Mouse (Mus musculus) heart, embryonic 11.5 days (tissue): ENCODE results near the gene Kiz. TPM values are rescaled to one million over a fixed set of nuclear protein-coding genes. Genes with fewer than 3 reads are reported as not detected.

Experiments
- ATAC-seq: fragments of 200-750 bp; cut with Nextera tagmentation; replicated peaks from 2 replicates; pipeline ENCODE4 v1.8.0; 2017; ENCODE audit warnings: moderate library complexity; ENCODE audit not compliant: insufficient number of reproducible peaks, low FRiP score, low TSS enrichment
- H3K27ac ChIP-seq: fragments of 300-500 bp; sonication (generic); 2 replicates; pipeline ENCODE4 v1.5.1; 2014; ENCODE audit warnings: mild to moderate bottlenecking, low read depth, low read length
- H3K27me3 ChIP-seq: fragments of 300-500 bp; sonication (generic); 2 replicates; pipeline ENCODE4 v1.6.1; 2014; ENCODE audit warnings: mild to moderate bottlenecking, low read length, mixed read lengths; ENCODE audit not compliant: control insufficient read depth, insufficient read depth
- H3K36me3 ChIP-seq: fragments of 300-500 bp; sonication (generic); 2 replicates; pipeline ENCODE4 v1.6.1; 2014; ENCODE audit warnings: mild to moderate bottlenecking, low read length, moderate library complexity, mixed read lengths; ENCODE audit not compliant: control insufficient read depth, insufficient read depth
- H3K4me1 ChIP-seq: fragments of 300-500 bp; sonication (generic); 2 replicates; pipeline ENCODE4 v1.6.1; 2014; ENCODE audit warnings: low read length; ENCODE audit not compliant: control insufficient read depth, insufficient read depth
- H3K4me2 ChIP-seq: fragments of 300-500 bp; sonication (generic); 2 replicates; pipeline ENCODE4 v1.6.1; 2014; ENCODE audit warnings: mild to moderate bottlenecking, moderate library complexity
- H3K4me3 ChIP-seq: fragments of 300-500 bp; sonication (generic); 2 replicates; pipeline ENCODE4 v1.5.1; 2014; ENCODE audit warnings: low read depth, low read length
- H3K9ac ChIP-seq: fragments of 300-500 bp; sonication (generic); 2 replicates; pipeline ENCODE4 v1.6.1; 2014; ENCODE audit warnings: mild to moderate bottlenecking, low read depth, low read length, moderate library complexity
- H3K9me3 ChIP-seq: fragments of 300-500 bp; sonication (generic); replicated peaks from 2 replicates; pipeline ENCODE4 v1.6.1; 2016; ENCODE audit warnings: low read length; ENCODE audit not compliant: control insufficient read depth
- WGBS: fragments of 180-500 bp; shearing (Covaris S2); extraction: QIAGEN DNeasy Blood & Tissue Kit; methylation state at CpG from one replicate; pipeline ENCODE4 v1.1.7; 2014; ENCODE audit not compliant: insufficient replicate concordance; 5-methylcytosine and 5-hydroxymethylcytosine counted together
- polyA plus RNA-seq: library from polyadenylated mRNA; unstranded; fragments of >200 nt; fragmentation: Nextera tagmentation; extraction: Ambion mirVana; gene quantifications from 2 replicates; pipeline ENCODE4 v1.2.1, GENCODE M21; 2014

The Kiz gene
- polyA plus RNA-seq, result 20.9 and 22.1 TPM in 2 replicates

- under 1% methylated on average over 26 of the region's 32 CpGs for WGBS
- H3K4me3 ChIP-seq, result peak within 1 kb of the TSS; percentile 65
- peak within 1 kb of the TSS; percentile 82 for H3K9ac ChIP-seq
- ATAC-seq, result peak; percentile 99
- H3K4me2 ChIP-seq, result peak within 1 kb of the TSS; percentile 80
- H3K27ac ChIP-seq, result peak within 1 kb of the TSS; percentile 65
- no peaks in the 10 kb centered on the region for H3K36me3 ChIP-seq
- no peaks in the 10 kb centered on the region for H3K27me3 ChIP-seq
- H3K9me3 ChIP-seq, result no peaks in the 10 kb centered on the region
- no peaks in the 10 kb centered on the region for H3K4me1 ChIP-seq
These were observed at the start of gene Kiz for GRCm38 (mm10) chr2:146855599-146856039. TSS of gene Kiz (plus strand) at chr2:146855864.

- H3K4me3 ChIP-seq, result no peak overlapping the region
- no peak overlapping the region for H3K4me2 ChIP-seq
- no peaks in the 10 kb centered on the region for H3K9me3 ChIP-seq
- 81% methylated on average over 7 of the region's 7 CpGs for WGBS
- ATAC-seq, result no peak
- H3K9ac ChIP-seq, result no peak overlapping the region
- no peaks in the 10 kb centered on the region for H3K4me1 ChIP-seq
- no peaks in the 10 kb centered on the region for H3K36me3 ChIP-seq
- H3K27ac ChIP-seq, result no peak overlapping the region
- no peaks in the 10 kb centered on the region for H3K27me3 ChIP-seq
These were observed 45.9 kb upstream of the Kiz start for GRCm38 (mm10) chr2:146809706-146810256.

- ATAC-seq, result no peak
- Histone ChIP-seq H3K4me1 (no peaks in the 10 kb centered on the region), H3K27me3 (no peaks in the 10 kb centered on the region), H3K9ac (no peak overlapping the region), H3K4me2 (no peak overlapping the region), H3K4me3 (no peak overlapping the region), H3K9me3 (no peaks in the 10 kb centered on the region), H3K36me3 (no peaks in the 10 kb centered on the region), H3K27ac (no peak overlapping the region)
- WGBS, result 70% methylated on average over 13 of the region's 13 CpGs
These were observed 45.0 kb upstream of the Kiz start for GRCm38 (mm10) chr2:146810695-146811094.

- Histone ChIP-seq H3K27me3 (no peaks in the 10 kb centered on the region), H3K4me1 (no peaks in the 10 kb centered on the region), H3K9me3 (no peaks in the 10 kb centered on the region), H3K4me2 (no peak overlapping the region), H3K4me3 (no peak overlapping the region), H3K36me3 (no peaks in the 10 kb centered on the region), H3K9ac (no peak overlapping the region), H3K27ac (no peak overlapping the region)
- no peak for ATAC-seq
- 83% methylated on average over 7 of the region's 7 CpGs for WGBS
These were observed 40.7 kb upstream of the Kiz start for GRCm38 (mm10) chr2:146814978-146815377.

- no peak overlapping the region for H3K4me3 ChIP-seq
- no peaks in the 10 kb centered on the region for H3K27me3 ChIP-seq
- 82% methylated on average over 4 of the region's 4 CpGs for WGBS
- H3K9ac ChIP-seq, result no peak overlapping the region
- no peaks in the 10 kb centered on the region; the same call in 1 of the 2 replicates for H3K4me1 ChIP-seq
- H3K27ac ChIP-seq, result no peak overlapping the region
- H3K4me2 ChIP-seq, result no peak overlapping the region
- H3K9me3 ChIP-seq, result no peaks in the 10 kb centered on the region
- ATAC-seq, result no peak
- no peaks in the 10 kb centered on the region for H3K36me3 ChIP-seq
These were observed 36.6 kb upstream of the Kiz start for GRCm38 (mm10) chr2:146819065-146819464.

- H3K27me3 ChIP-seq, result peaks cover 6% of the 10 kb centered on the region; the same call in 1 of the 2 replicates
- 25% methylated on average over 11 of the region's 11 CpGs for WGBS
- H3K4me2 ChIP-seq, result no peak overlapping the region; the same call in 1 of the 2 replicates
- no peak overlapping the region for H3K9ac ChIP-seq
- no peaks in the 10 kb centered on the region for H3K36me3 ChIP-seq
- H3K4me1 ChIP-seq, result no peaks in the 10 kb centered on the region; the same call in 1 of the 2 replicates
- no peak for ATAC-seq
- H3K27ac ChIP-seq, result no peak overlapping the region
- H3K9me3 ChIP-seq, result no peaks in the 10 kb centered on the region
- H3K4me3 ChIP-seq, result no peak overlapping the region
These were observed 32.1 kb upstream of the Kiz start for GRCm38 (mm10) chr2:146823483-146823951.

GRCm38 (mm10) chr2:146824043-146824442, 31.6 kb upstream of the Kiz start:
- H3K4me3 ChIP-seq, result no peak overlapping the region
- H3K36me3 ChIP-seq, result no peaks in the 10 kb centered on the region
- no peaks in the 10 kb centered on the region; the same call in 1 of the 2 replicates for H3K4me1 ChIP-seq
- no peak overlapping the region for H3K9ac ChIP-seq
- 62% methylated on average over 8 of the region's 8 CpGs for WGBS
- ATAC-seq, result no peak
- H3K27me3 ChIP-seq, result peaks cover 6% of the 10 kb centered on the region; the same call in 1 of the 2 replicates
- H3K4me2 ChIP-seq, result no peak overlapping the region
- H3K9me3 ChIP-seq, result no peaks in the 10 kb centered on the region
- H3K27ac ChIP-seq, result no peak overlapping the region

GRCm38 (mm10) chr2:146828006-146828405, 27.7 kb upstream of the Kiz start:
- no peak overlapping the region for H3K27ac ChIP-seq
- H3K9me3 ChIP-seq, result no peaks in the 10 kb centered on the region
- no peak overlapping the region for H3K4me3 ChIP-seq
- no peaks in the 10 kb centered on the region for H3K36me3 ChIP-seq
- peaks cover 26% of the 10 kb centered on the region for H3K27me3 ChIP-seq
- no peaks in the 10 kb centered on the region; the same call in 1 of the 2 replicates for H3K4me1 ChIP-seq
- H3K4me2 ChIP-seq, result no peak overlapping the region
- WGBS, result 74% methylated on average over 4 of the region's 4 CpGs
- ATAC-seq, result no peak
- no peak overlapping the region for H3K9ac ChIP-seq
